Mouse (Mus musculus): ENCODE measurements around the gene Pi4k2a.

Pi4k2a gene

DNA sequence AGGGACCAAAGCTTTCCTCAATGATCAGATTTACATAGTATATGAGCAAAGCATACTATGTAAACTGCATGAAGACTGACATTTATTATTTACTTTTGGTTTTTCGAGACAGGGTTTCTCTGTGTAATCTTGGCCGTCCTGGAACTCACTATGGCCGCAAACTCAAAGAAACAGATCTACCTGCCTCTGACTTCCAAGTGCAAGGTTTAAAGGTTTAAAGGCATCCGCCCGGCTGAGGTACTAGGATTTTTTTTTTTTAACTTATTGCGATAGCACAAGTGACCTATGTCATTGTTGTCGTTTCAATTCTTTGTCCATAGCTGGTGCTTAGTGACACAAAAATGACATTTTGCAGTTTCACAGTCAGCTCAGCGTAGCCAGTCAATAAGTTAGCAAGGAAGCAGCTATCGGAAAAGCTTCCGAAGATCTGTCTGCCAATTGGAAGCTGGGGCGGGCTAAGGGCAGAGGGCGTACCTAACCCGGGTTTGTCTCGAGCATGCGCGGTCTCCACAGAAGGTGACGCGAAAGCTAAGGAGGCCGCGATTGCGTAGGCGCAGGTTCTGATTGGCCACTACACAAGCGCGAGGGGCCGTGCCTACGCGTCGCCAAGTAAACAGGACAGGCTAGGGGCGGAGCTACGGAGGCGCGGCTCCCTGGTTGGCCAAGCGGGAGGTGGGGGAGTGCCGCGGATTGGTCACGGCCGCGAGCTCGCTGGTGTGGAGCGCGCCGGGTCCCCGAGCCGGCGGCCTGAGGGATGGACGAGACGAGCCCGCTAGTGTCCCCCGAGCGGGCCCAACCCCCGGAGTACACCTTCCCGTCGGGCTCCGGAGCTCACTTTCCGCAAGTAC lies at the start of gene Pi4k2a:
Gene Pi4k2a (plus strand): TSS at position 723 of the 848 bp plus-strand sequence.
- DNase-seq = peak; percentile 100

DNA sequence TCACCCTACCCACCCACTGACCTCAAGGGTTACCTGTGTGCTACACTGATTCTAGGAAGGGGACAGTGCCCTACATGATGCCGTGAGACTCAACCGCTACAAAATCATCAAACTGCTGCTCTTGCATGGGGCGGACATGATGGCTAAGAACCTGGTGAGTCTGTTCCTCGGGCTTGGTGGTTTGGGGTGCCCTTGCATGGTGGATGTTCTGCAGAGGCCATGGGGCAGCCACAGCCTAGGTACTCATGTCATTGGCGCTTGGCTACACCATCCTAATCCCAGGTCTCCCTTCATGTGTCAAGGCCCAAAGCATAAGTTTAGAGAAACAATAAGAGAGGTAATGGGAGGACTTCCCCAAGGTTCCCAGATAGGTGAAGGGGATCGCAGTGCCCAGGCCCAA lies 46.3 kb upstream of the Pi4k2a start:
- DNase-seq = no peak

DNA sequence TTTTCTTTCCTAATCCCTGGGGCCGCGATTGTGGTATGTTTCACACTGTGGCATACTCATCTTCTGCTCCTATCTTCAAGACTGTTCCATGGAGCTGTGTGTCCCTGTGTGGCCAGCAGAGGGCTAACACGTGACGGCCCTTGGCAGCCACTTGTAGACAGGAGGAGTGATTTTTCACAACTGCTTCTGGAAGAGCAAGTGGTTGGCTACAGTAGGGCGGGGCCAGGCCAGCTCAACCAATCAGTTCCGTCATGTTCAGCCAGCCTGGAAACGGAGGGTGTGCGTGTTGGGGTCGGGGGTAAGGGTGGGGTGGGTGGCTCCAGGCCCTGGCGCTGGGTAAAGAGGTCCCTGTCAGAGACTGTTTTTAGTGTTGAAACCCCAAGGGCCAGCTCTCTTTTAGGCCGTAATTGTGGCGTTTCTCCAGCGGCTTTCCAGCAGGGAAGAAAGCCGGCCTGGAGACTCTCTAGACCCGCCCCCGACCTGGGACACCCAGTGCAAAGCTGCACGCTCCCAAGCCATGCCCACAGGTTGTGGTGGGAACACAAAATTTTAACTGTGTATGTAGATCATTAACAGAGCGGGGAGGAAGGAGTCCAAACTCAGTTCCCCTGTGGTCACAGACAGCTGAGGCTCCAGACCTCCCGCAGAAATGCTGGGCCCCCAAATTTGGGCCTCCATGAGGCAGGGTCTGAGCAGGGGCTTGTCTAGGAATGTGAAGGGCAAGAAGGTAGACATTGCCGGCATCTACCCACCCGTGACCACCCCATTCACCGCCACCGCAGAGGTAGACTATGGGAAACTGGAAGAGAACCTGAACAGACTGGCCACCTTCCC lies 44.8 kb upstream of the Pi4k2a start, which contains the start of gene Hoga1:
Gene Hoga1 (plus strand): TSS at position 342 of the 834 bp plus-strand sequence.
- peak; percentile 86 for DNase-seq

DNA sequence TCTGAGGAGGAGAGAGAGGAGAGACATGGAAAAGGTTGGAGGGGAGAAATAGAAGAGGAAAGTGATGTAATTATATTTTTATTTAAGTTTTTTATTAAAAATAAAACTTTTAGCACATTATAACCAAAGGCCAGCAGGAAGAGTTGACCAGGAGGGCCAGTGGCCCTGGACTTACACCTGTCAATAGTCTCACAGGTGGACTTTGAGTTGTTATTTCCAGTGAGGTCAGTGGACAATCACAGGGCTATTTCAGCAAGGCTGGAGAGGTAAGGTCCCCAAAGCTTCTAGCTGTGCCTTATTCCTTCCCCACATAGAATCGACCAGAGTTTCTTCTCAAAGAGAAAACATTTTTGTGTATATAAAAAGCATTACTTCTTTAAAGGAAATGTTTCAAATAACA lies 40.0 kb upstream of the Pi4k2a start:
- DNase-seq = no peak

DNA sequence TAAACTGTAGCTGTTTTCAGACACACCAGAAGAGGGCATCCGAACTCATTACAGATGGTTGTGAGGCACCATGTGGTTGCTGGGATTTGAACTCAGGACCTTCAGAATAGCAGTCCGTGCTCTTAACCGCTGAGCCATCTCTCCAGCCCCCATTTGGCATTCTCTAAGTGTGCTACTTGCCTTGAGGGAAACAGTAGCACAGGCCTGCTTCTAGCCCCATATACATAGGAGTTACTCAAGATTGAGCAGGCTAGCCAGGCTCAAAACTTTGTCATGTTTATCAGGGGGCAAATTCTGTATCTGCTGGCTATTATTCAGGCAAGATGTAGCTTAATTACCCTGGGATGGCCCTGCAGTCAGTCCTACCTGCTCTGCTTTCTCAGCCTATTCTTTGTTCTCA lies 38.9 kb upstream of the Pi4k2a start:
- DNase-seq = no peak

DNA sequence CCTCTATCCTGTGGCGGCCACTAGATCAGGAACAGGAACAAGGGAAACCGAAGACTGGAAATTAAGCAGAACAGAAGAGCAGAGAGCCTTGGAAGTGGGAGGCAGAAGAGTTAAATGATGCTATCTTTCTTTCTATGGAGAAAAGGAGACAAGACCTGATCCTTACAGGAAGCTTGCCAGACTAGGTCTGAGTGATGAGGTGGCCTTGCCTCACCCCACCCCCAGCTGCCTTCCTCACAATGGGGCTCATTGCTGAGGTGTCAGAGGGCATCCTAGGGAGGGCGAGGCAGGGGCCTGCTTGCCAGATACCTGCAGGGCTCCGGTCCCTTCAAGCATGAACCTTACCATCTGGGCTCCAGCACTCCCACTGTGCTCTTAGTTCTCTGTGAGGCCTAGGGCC lies 38.3 kb upstream of the Pi4k2a start, which contains the start of gene 4933411K16Rik:
Gene 4933411K16Rik (plus strand): TSS at position 301 of the 400 bp plus-strand sequence.
- DNase-seq = no peak

DNA sequence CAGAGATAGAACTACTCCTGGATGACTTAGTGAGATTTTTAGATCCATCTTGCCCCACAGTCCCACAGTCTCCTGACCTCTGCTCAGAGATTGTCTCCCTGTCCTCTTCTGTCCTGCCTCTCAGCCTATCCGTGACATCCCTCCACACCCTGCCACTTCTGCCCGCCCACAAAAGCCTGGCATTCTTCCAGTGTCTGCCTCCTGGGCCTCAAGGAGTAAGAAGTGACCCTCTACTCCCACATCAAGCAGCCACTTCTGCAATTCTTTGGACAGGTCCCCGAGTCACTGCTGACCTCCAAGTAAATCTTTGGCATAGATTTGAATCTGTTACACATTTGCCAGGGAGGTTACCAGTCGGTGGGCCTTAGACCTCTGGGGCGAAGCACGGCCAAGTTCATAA lies 36.0 kb upstream of the Pi4k2a start:
- DNase-seq = no peak

DNA sequence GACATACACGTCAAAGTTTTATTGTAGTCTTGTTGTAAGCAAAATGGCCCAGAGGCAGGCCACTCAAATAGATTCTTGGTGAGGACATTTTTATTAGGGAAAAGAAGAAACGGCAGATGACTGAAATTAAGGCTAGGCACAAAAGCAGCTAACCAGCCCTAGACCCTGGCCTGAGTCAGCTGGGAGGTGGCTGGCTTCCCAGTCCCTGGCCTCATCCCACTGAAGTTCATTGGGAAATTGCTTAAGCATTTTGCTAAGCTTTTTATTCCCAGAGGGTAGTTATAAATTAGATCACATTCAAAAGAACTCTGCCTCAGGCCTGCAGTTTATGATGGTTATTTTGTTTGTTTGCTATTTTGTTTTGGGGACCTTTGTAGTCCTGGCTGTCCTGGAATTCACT lies 34.4 kb upstream of the Pi4k2a start:
- DNase-seq = no peak

DNA sequence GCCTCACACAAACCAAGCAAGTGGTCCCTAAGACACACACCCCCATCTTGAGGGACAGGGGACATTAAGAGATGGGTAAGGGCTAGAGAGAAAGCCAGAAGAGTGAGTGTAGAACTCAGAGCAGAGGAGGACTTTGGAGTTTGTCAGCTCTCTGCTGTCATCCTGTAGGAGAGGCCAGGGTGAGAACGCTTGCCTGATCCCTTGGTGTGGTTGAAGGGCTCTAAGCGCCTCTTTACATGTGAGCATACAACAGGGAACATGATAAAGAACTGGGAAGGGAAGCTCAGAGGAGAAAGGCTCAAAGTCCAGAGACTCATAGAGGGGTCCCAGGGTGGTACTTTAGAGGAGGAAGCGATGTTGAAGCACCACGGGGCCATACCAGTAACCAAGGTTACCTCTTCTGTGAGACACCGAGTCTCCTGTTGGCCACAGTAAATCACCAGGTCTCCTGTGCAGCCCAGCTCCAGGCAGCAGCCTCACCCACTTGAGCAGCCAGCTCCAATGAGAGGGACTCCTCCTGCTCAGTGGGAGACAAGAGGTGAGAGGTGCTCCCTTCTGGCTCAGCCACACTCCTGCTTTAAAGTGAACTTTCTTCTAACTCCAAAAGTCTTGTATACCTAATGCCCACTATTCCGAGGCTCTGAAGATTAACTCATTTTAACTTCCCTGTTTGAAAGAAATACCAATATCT lies 33.4 kb upstream of the Pi4k2a start:
- no peak for DNase-seq

DNA sequence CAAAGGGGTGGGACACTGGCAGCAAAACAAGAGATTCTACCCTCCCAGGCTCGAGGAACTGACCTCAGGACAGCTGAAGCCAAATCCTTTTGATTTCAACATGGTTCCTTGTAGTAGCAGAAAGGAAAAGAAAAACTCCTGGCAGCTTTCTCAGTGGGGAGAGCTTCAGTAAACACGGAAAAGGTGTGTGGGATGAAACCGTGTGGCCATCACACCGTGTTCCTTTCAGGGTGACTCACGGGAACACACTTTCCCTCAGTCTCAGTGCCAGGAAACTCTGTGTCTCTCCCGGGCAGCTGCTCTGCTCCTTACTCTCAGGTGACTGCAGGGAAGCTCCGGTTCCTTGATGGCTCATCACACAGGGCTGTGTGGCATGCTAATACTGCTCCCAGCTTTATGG lies 31.8 kb upstream of the Pi4k2a start:
- DNase-seq = no peak

DNA sequence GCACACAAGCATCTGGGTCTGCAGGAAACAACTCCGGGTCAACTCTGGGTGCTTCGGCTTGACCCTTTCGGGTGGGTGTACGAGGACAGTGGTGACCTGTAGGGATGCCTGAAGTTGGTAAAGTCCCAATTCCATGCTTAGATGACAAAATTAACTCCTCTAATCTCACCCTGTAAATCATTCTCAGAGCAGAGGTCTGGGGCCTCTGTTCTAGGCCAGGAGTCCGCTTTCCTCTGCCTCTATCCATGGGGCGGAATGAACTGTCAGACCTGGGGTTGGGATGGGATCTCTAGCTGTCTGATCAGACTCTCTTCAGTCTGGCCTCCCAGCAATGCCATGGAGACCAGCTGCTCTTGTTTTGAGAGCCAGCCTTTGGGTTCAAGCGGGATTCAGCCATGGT lies 28.8 kb upstream of the Pi4k2a start:
- no peak for DNase-seq

DNA sequence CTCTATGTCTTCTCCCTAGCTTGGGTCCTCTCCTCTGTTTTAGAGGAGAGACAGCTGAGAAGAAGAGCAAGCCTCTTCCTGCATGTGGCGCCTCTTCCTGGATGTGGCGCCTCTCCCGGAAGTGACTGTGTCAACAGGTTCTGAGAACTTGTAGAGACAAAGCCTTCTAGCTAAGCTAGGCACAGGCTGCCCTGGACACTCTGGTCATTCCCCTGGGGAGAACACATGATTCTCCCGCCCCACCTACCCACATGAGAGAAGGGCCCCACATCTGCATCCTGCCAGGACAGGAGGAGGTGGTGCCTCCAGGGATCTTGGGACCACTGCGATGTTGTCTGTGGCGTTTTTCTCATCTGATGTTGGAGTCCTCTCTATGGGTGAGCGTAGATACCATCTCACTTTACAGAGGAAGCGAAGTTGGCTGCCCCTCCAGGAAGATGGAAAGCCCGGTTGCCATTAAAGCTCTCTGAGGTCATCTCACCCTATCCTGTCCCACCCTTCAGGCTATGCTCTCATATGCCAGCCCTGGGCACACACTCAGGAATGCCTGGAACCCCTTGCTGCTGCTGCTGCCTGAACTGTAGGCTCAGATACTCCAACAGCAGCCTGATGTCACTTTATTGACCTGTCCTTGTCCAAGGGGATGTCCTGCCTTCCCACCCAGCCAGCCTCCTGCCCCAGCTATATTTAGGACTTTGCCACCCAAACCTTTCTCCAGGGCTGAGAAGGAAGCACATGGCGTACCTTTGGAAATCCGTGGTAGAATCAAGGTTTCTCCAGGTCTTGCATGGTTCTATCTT lies 21.6 kb upstream of the Pi4k2a start:
- no peak for DNase-seq

DNA sequence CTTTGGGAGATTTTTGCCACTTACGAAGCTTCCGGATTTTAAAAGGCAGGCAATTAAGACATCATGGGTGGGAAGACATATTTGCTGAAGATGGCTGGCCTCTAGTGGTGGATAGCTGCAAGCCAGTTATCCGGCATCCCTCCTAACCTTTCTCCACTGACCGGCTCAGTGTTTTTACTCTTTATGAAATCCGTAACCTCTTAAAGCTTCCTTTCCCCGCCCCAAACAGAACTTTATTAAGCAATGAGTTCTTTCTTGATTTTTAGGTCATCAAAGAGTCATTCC lies 21.1 kb upstream of the Pi4k2a start:
- DNase-seq = peak; percentile 34

DNA sequence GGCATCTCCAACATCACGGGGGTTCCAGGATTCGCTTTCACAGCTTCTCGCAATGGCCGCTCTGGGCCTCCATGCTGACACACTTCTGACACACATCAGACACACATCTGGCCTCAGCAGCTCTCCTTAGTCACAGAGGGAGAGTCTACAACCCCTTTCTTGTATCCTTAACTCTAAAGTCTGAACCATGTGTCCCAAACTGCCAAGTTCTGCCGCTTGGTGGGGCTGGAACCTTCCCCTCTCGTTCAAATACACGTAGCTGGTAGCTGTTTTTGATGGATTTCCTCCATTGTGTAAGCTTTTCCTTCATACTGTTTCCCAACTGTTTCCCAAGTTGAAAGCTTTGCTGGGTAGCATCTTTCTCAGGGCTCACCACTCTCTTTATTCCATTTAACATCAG lies 19.0 kb upstream of the Pi4k2a start:
- DNase-seq = no peak

DNA sequence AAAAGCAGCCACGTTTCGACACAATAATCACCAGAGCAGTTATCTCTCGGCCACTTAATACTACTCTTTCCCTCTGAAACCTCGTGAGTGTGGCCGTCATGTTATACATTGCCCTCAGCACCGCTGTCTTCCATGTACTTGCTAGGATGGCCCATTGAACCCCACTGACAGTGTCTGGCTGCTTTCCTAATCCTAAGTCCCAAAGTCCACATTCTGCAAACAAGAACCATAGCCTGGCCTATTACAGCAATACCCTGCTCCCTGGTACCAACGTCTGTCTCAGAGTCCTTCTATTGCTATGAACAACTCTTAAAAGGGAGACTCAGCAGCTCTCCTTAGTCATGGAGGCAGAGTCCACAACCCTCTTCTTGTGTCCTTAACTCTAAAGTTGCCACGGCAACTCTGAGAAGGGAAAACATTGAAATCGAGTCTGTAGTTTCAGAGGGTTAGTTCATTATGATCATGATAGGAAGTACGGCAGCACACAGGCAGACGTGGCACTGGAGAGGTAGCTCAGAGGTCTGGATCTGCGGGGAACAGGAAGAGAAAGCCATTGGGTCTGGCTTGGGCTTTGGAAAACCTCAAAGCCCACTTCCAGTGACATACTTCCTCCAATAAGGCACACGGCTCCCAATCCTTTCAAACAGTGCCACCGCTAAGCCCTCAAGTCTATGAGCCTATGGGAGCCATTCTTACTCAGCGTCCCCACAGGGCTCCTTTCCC lies 18.2 kb upstream of the Pi4k2a start:
- no peak for DNase-seq

DNA sequence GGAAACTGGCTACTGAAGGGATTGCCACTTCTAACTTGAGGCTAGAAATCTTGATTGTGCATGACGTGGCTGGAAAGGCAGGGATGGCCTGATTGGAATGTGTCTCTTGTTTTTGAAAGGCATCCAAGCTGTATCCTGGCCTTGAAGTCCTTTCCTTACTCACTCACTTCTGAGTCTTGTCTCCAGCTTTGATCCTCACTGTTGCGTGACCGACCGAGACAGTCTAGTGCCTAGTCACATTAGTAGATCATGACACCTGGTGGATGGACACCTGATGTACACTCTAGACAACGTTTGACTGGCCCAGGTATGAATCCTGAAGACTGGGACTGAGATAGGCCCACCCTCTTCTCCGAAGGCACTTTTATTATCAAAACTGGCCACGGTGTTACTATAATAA lies 17.5 kb upstream of the Pi4k2a start:
- no peak for DNase-seq

DNA sequence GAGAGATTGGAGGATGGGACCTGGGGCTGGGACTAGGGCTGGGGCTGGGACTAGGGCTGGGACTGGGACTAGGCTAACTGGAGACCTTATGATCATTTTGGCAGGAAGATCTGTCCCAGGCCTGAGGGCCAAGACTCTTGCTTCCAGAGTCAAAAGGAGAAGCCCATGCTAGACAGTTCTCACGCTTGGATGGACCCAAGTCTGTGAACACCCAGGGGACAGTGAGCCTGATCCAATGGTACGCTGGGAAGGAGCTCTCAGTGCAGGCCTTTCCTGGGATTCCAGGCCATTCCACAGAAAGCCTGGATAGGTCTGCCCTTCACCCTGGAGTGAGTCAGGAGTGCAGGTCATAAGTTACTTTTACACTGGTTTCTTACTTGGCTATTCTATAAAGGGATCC lies 15.2 kb upstream of the Pi4k2a start:
- DNase-seq = no peak

DNA sequence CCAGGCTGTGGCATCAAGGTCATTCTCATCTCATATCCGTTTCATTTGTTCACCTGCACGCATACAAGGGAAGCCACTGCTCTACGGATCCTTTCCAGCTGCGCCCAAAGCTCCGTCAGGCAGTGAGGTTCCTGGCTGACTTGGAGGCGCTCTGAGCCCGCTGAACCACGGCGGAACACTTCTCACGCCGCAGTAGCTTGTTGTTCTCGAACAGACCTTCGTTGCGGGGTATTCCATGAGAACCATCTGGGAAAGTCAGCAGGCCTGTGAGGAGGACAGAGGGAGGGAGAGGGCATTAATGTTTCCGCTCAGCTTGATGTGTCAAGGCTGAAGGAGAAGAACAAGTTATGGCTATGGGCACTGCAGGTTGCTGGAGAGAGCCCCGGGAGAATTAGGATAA lies 14.3 kb upstream of the Pi4k2a start:
- no peak for DNase-seq

DNA sequence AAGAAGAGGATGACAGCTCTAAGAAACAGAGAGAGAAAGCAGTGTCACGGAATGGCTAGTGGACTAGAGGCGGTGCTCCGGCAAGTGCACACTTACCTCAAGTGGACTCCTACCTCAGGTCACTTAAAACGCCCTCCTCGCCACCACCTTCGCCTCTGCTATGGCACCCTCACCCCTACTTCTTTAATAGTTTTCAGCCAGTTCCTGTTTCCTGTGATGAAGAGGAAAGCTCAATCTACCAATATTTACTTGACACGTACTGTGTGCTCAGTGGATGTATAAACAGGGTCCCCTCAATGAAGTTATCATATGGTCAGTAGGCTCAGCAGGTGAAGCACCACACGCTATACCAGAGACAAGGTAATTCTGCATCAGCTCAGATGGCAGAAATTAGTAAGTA lies 11.7 kb upstream of the Pi4k2a start:
- no peak for DNase-seq

DNA sequence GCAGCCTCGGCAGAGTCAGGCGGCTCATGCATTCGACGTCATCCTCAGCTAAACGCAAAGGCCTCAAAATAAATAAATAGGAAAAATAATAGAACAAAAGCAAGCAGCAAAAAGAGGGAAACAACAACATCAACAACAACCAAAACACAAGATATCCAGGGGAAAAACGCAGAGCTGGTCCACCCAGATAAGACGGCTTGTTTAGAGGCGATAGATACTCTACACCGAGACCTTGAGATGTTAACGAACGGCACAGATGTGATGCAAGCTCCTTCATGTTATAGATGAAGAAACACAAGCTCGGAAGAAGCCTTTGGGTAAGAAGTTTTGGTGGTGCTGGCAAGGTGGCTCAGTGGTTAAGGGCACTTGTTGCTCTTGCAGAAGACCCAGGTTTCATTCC lies 11.3 kb upstream of the Pi4k2a start:
- DNase-seq = no peak

DNA sequence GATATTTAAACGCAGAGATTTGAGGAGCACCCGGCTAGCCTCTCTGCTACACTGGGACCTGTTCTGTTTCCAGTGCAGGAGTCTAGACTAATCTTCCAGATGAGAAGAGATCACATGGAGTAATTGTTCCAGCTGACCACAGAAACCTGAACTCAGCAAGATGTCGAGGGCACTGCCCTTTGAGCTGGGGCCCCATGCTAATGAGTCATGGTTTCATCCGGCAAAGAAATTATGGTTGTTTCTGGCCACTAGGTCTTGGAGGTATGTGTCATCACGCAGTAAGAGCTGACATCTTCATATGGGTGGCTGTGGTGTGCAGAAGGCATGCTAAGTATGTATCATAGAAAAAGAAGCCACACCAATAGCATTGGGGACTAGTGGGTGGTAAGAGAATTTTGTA lies 10.3 kb upstream of the Pi4k2a start:
- DNase-seq = no peak

DNA sequence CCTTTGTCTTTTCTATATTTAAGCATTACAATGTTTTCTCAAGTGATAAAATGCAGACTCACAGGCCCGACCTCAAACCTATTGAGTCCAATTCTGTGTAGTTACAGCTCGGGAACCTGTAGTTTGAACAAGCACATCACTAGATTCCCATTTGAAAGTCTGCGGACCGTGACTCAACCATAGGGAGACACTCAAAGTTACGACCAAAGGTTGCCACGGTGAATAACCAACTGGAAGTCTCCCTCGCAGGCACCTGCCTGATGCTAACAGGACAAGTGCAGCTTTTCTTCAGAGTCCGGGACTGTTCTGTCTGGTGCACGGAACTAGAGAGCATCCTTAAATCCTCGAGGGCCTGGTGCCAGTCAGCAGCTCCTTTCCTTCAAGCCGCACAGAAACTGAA lies 9.8 kb upstream of the Pi4k2a start:
- DNase-seq = no peak
